Mouse (Mus musculus): ENCODE measurements around the gene Dcps. TPM values are rescaled to one million over a fixed set of nuclear protein-coding genes. Genes with fewer than 3 reads are reported as not detected.

Dcps gene
- polyA plus RNA-seq, 1 experiment from 2014 or later: 104 TPM

DNA sequence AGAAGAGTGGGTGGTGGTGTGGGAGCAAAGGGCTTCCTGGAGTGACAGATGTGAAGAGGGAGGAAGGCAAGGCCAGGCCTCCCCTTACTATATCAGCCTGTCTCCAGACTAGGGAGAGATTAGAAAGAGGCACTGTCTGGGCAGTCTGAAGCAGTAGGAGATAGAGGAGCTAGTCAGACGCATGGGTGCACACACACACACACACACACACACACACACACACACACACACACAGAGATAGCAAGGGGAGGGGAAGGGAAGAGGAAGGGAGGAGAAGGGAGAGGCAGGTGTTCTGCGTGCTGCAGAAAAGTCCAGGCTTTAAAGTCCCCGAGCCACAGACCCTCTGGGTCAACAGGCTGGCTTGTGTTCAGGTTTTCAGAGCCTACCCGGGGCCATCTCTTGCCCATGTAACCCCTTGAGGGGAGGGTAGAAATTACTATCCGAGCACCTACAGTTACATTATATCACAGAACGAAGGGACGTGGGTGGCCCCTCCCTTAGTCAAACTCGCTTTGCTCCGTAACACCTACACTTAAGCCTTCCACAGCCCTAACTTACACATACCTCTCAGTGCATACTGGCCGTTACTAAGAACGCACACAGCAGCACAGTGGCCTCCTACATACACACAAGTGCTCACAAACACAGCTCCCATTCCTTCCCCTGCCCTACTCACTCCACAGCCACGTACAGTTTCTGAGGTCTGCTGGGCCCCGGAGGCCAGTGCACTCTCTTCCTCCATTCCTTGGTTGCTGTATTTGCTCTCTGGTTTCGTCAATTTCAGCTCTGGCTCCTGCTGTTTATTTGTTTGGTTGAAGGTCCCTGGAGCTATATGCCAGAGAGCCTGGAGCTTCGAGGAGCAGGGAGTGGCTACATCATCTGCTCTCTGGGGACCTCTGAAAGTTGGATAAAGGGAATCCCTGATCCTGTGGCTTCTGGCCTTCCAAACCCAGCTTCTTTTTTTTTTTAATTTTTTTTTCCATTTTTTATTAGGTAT, 69.7 kb downstream of the Dcps start:
- no peaks in the 10 kb centered on the region for H3K4me1 ChIP-seq (replicated peaks; ENCODE audit: control insufficient read depth, insufficient read depth, low read length)
- H3K27me3 ChIP-seq (ENCODE audit: control insufficient read depth, insufficient read depth, low read length): no peaks in the 10 kb centered on the region
- H3K9ac ChIP-seq (ENCODE audit: low read length): no peak overlapping the region
- no peak overlapping the region for H3K27ac ChIP-seq (ENCODE audit: low read depth, low read length)
- no peak for DNase-seq (ENCODE audit: low spot score)
- no peaks in the 10 kb centered on the region for H3K9me3 ChIP-seq (ENCODE audit: control insufficient read depth, low read length)
- no peak overlapping the region for H3K4me3 ChIP-seq (ENCODE audit: low read depth, low read length)
- H3K4me2 ChIP-seq (ENCODE audit: low read depth, low read length, severe bottlenecking): no peak overlapping the region
- WGBS: 74% methylated on average over 15 of the region's 15 CpGs
- no peaks in the 10 kb centered on the region for H3K36me3 ChIP-seq (ENCODE audit: control insufficient read depth, insufficient read depth, low read length)
- no peak for ATAC-seq (replicated peaks; ENCODE audit: low FRiP score)

DNA sequence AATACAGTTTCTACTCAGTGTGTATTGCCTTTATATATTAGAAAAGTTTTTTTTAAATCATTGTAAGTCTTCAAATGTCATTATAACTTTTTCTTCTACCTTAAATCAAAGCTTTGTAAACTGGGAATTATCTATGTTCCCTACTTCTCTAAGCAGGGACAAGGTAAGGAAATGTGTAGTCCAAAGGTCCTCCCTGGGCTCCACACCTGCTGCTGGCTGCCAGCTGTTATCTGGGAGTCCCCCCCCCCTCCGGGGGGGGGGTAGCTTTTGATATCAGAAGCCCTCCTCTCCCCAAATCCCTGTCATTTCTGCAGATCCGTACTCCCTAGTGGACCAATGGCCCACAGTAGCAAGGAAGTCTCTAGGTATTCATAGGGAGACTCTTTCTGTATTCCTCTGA, 70.4 kb downstream of the Dcps start:
- no peaks in the 10 kb centered on the region for H3K36me3 ChIP-seq (ENCODE audit: control insufficient read depth, insufficient read depth, low read length)
- WGBS: 79% methylated on average over 2 of the region's 2 CpGs
- H3K27me3 ChIP-seq (ENCODE audit: control insufficient read depth, insufficient read depth, low read length): no peaks in the 10 kb centered on the region
- no peak overlapping the region for H3K27ac ChIP-seq (ENCODE audit: low read depth, low read length)
- H3K4me3 ChIP-seq (ENCODE audit: low read depth, low read length): no peak overlapping the region
- no peaks in the 10 kb centered on the region for H3K4me1 ChIP-seq (replicated peaks; ENCODE audit: control insufficient read depth, insufficient read depth, low read length)
- no peak overlapping the region for H3K4me2 ChIP-seq (ENCODE audit: low read depth, low read length, severe bottlenecking)
- no peaks in the 10 kb centered on the region for H3K9me3 ChIP-seq (ENCODE audit: control insufficient read depth, low read length)
- DNase-seq (ENCODE audit: low spot score) (no peak), ATAC-seq (replicated peaks; ENCODE audit: low FRiP score) (no peak)
- no peak overlapping the region for H3K9ac ChIP-seq (ENCODE audit: low read length)

DNA sequence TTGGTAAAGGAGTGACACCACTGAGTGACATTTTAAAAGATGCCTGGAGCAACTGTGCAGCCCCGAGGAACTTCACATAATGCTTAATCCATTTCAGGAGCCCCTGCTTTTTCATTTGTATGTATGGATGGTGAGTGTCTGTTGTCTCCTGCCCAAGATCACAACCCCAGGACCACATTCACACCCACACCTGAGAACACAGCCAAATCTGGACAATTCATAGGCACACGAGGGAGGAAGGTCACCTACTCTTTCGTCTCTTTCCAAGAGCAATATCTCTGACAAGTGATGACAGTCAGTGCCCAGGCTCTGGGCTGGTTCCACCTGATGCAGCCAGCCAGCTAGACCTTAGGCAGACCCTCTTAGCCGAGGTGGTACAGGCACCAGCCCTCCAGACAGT, 71.2 kb downstream of the Dcps start:
- WGBS: 82% methylated on average over 4 of the region's 4 CpGs
- Histone ChIP-seq H3K9ac (ENCODE audit: low read length) (no peak overlapping the region), H3K9me3 (ENCODE audit: control insufficient read depth, low read length) (no peaks in the 10 kb centered on the region), H3K4me3 (ENCODE audit: low read depth, low read length) (no peak overlapping the region), H3K36me3 (ENCODE audit: control insufficient read depth, insufficient read depth, low read length) (no peaks in the 10 kb centered on the region), H3K27me3 (ENCODE audit: control insufficient read depth, insufficient read depth, low read length) (no peaks in the 10 kb centered on the region), H3K27ac (ENCODE audit: low read depth, low read length) (no peak overlapping the region), H3K4me2 (ENCODE audit: low read depth, low read length, severe bottlenecking) (no peak overlapping the region), H3K4me1 (replicated peaks; ENCODE audit: control insufficient read depth, insufficient read depth, low read length) (no peaks in the 10 kb centered on the region)
- ATAC-seq (replicated peaks; ENCODE audit: low FRiP score) (no peak), DNase-seq (ENCODE audit: low spot score) (no peak)

DNA sequence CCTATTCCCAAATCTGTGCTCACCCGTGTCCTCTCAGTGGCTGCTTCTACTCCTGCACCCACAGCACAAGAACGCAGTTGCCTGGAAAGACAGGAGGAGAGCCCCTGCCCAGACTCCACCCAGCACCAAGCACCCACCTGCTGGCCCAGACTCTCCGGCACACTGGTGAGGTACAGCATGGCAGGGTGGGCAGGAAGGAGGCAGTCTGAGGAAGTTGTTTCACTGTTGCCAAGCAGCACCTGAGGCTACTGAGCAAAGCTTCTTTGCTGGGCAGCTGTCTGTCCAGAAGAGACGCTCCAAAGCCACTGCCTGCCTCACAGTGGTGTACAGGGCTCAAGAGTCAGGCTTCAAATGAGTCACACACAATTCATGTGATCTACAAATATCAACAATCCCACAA, 77.1 kb downstream of the Dcps start:
- H3K4me1 ChIP-seq (replicated peaks; ENCODE audit: control insufficient read depth, insufficient read depth, low read length): no peaks in the 10 kb centered on the region
- DNase-seq (ENCODE audit: low spot score) (no peak), ATAC-seq (replicated peaks; ENCODE audit: low FRiP score) (no peak)
- no peaks in the 10 kb centered on the region for H3K27me3 ChIP-seq (ENCODE audit: control insufficient read depth, insufficient read depth, low read length)
- WGBS: 84% methylated on average over 4 of the region's 4 CpGs
- no peak overlapping the region for H3K4me2 ChIP-seq (ENCODE audit: low read depth, low read length, severe bottlenecking)
- H3K9me3 ChIP-seq (ENCODE audit: control insufficient read depth, low read length): no peaks in the 10 kb centered on the region
- no peak overlapping the region for H3K9ac ChIP-seq (ENCODE audit: low read length)
- H3K4me3 ChIP-seq (ENCODE audit: low read depth, low read length): no peak overlapping the region
- H3K36me3 ChIP-seq (ENCODE audit: control insufficient read depth, insufficient read depth, low read length): no peaks in the 10 kb centered on the region
- no peak overlapping the region for H3K27ac ChIP-seq (ENCODE audit: low read depth, low read length)

DNA sequence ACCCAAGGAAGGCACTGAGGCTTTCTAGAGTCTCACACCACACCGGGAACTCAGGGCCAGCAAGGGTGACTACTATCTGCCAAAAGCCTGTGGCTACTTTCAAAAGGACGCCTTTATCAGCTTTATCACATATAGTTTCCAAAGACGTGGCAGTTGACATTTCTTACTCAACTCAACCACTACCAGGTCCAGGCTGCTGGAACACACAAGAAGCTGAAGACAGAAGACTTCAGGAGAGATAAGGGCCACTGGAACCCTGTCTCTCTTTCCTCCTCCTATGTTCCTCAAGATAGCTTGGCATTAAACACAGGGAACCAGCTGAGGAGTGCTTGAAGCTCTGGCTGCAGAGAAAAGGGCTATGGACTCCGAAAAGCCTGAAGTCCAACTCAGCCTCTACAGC, 78.0 kb downstream of the Dcps start:
- Histone ChIP-seq H3K4me2 (ENCODE audit: low read depth, low read length, severe bottlenecking) (no peak overlapping the region), H3K4me1 (replicated peaks; ENCODE audit: control insufficient read depth, insufficient read depth, low read length) (no peaks in the 10 kb centered on the region), H3K9ac (ENCODE audit: low read length) (no peak overlapping the region), H3K4me3 (ENCODE audit: low read depth, low read length) (no peak overlapping the region), H3K9me3 (ENCODE audit: control insufficient read depth, low read length) (no peaks in the 10 kb centered on the region), H3K27me3 (ENCODE audit: control insufficient read depth, insufficient read depth, low read length) (no peaks in the 10 kb centered on the region), H3K27ac (ENCODE audit: low read depth, low read length) (no peak overlapping the region), H3K36me3 (ENCODE audit: control insufficient read depth, insufficient read depth, low read length) (no peaks in the 10 kb centered on the region)
- no peak for ATAC-seq (replicated peaks; ENCODE audit: low FRiP score)
- no peak for DNase-seq (ENCODE audit: low spot score)
- 82% methylated on average over 4 of the region's 4 CpGs for WGBS

DNA sequence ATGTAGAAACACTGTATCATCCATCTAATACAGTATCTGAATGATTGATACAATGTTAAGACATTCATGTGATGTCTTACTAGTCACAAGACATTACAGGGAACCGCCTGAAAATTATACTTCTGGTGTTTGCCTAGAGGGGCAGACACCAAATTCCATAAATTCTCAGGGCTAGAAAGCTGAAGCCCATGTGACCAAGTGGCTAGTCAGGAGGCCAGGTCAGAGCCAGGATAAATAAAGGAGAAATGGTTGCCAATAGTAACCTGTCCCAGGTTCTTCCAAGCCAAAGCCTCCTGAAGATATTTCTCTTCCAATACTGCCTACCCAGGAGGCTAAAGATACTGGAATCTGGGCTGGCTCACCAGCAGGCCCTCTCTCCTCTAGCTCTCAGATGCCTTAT, 80.1 kb downstream of the Dcps start:
- H3K9me3 ChIP-seq (ENCODE audit: control insufficient read depth, low read length): no peaks in the 10 kb centered on the region
- H3K27me3 ChIP-seq (ENCODE audit: control insufficient read depth, insufficient read depth, low read length): no peaks in the 10 kb centered on the region
- H3K4me3 ChIP-seq (ENCODE audit: low read depth, low read length): no peak overlapping the region
- DNase-seq (ENCODE audit: low spot score) (no peak), ATAC-seq (replicated peaks; ENCODE audit: low FRiP score) (no peak)
- H3K4me1 ChIP-seq (replicated peaks; ENCODE audit: control insufficient read depth, insufficient read depth, low read length): no peaks in the 10 kb centered on the region
- H3K36me3 ChIP-seq (ENCODE audit: control insufficient read depth, insufficient read depth, low read length): no peaks in the 10 kb centered on the region
- H3K9ac ChIP-seq (ENCODE audit: low read length): no peak overlapping the region
- H3K4me2 ChIP-seq (ENCODE audit: low read depth, low read length, severe bottlenecking): no peak overlapping the region
- H3K27ac ChIP-seq (ENCODE audit: low read depth, low read length): no peak overlapping the region
- 77% methylated on average over 1 of the region's 1 CpGs for WGBS

DNA sequence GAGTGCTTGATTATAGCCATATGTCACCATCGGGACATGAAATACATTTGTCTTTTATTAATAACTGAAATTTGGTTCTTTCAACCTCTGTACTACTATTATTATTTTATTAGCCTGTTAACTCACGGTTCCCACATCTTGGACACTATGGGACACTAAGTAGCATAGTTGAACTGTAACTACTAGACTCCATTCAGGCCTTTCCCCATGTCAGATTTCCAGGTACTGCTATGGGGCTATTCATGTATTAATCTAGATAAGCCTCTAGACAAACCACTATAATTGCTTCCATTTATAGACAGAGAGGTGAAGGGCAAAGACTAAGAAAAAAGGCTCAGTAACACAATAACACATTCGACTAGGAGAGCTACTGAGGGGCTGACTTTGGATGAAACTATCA, 82.5 kb downstream of the Dcps start:
- no peaks in the 10 kb centered on the region for H3K4me1 ChIP-seq (replicated peaks; ENCODE audit: control insufficient read depth, insufficient read depth, low read length)
- 94% methylated on average over 3 of the region's 3 CpGs for WGBS
- H3K27me3 ChIP-seq (ENCODE audit: control insufficient read depth, insufficient read depth, low read length): no peaks in the 10 kb centered on the region
- no peak overlapping the region for H3K9ac ChIP-seq (ENCODE audit: low read length)
- ATAC-seq (replicated peaks; ENCODE audit: low FRiP score) (no peak), DNase-seq (ENCODE audit: low spot score) (no peak)
- no peaks in the 10 kb centered on the region for H3K9me3 ChIP-seq (ENCODE audit: control insufficient read depth, low read length)
- H3K27ac ChIP-seq (ENCODE audit: low read depth, low read length): no peak overlapping the region
- H3K36me3 ChIP-seq (ENCODE audit: control insufficient read depth, insufficient read depth, low read length): no peaks in the 10 kb centered on the region
- no peak overlapping the region for H3K4me3 ChIP-seq (ENCODE audit: low read depth, low read length)
- H3K4me2 ChIP-seq (ENCODE audit: low read depth, low read length, severe bottlenecking): no peak overlapping the region

DNA sequence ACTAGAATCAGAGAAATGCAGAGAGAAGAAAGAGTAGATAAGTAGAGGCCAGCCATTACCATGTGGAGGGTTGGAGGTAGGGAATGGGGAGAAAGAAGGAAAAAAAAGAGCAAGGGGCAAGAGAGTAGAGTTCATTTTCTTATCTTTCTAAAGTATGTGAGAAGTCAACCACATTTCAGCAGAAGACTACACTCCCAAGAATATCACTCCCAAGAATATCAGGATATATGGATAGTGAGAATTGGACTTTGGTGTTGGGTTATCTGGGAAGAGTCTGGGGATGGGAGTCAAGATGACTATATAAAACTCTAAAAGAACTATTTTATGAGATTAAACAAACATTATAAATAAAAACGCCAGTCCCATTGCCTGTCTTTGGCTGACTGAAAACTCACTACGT, 83.0 kb downstream of the Dcps start:
- H3K9ac ChIP-seq (ENCODE audit: low read length): no peak overlapping the region
- WGBS: 92% methylated on average over 2 of the region's 2 CpGs
- H3K27me3 ChIP-seq (ENCODE audit: control insufficient read depth, insufficient read depth, low read length): no peaks in the 10 kb centered on the region

More for the DNA sequence above, 83.0 kb downstream of the Dcps start:
- H3K4me2 ChIP-seq (ENCODE audit: low read depth, low read length, severe bottlenecking): no peak overlapping the region
- no peak overlapping the region for H3K27ac ChIP-seq (ENCODE audit: low read depth, low read length)
- H3K36me3 ChIP-seq (ENCODE audit: control insufficient read depth, insufficient read depth, low read length): no peaks in the 10 kb centered on the region
- H3K4me1 ChIP-seq (replicated peaks; ENCODE audit: control insufficient read depth, insufficient read depth, low read length): no peaks in the 10 kb centered on the region
- DNase-seq (ENCODE audit: low spot score) (no peak), ATAC-seq (replicated peaks; ENCODE audit: low FRiP score) (no peak)
- H3K4me3 ChIP-seq (ENCODE audit: low read depth, low read length): no peak overlapping the region
- no peaks in the 10 kb centered on the region for H3K9me3 ChIP-seq (ENCODE audit: control insufficient read depth, low read length)

Measured in forebrain, embryonic 11.5 days (tissue).